Mouse (Mus musculus) macrophage (primary cell): Measurements from ENCODE around the gene Crls1. TPM values are rescaled to one million over a fixed set of nuclear protein-coding genes. Genes with fewer than 3 reads are reported as not detected.

Source experiments
- H3K27ac ChIP-seq: fragments of 350-480 bp; formaldehyde crosslinking; 2 replicates; pipeline ENCODE4 v1.9.0; 2021
- H3K36me3 ChIP-seq: fragments of 350-480 bp; formaldehyde crosslinking; 2 replicates; pipeline ENCODE4 v1.9.0; 2021; ENCODE audit errors: inconsistent target
- H3K4me3 ChIP-seq: fragments of 350-480 bp; formaldehyde crosslinking; 2 replicates; pipeline ENCODE4 v1.9.0; 2021; ENCODE audit errors: inconsistent target
- H3K79me2 ChIP-seq: fragments of 350-480 bp; formaldehyde crosslinking; 2 replicates; pipeline ENCODE4 v1.9.0; 2021; ENCODE audit errors: inconsistent target
- WGBS: methylation state at CpG from one replicate; pipeline ENCODE4 v1.1.7; 2026; ENCODE audit warnings: inconsistent platforms; ENCODE audit not compliant: missing documents; 5-methylcytosine and 5-hydroxymethylcytosine counted together
- polyA plus RNA-seq: library from polyadenylated mRNA; stranded (reverse); fragments of 250-400 nt; gene quantifications from 3 replicates; pipeline ENCODE4 v1.2.4, GENCODE M21; 2018; ENCODE audit warnings: inconsistent platforms

Crls1 gene
- polyA plus RNA-seq, 1 experiment from 2014 or later, result 20.4 TPM

DNA sequence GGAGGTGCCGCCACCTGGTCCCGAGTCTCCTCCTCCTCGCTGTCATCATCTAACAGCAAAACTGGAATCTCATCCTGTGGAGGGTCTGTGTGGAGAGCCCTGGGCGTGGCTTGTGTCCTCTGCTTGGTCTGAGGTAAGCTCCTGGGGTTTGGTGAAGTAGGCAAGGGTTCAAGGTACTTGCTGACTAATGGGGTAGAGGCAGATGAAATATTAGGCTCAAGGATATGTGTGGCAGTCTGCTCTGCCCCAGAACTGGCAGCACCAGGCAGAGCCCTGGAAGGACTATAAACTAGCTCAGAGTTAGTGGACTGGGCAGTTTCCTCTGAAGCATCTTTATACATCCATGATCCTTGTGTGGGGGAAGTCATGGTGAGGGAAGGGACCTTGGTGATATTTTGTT is 23.8 kb downstream of the Crls1 start:
- H3K27ac ChIP-seq, result no peak overlapping the region
- no peak overlapping the region for H3K4me3 ChIP-seq

DNA sequence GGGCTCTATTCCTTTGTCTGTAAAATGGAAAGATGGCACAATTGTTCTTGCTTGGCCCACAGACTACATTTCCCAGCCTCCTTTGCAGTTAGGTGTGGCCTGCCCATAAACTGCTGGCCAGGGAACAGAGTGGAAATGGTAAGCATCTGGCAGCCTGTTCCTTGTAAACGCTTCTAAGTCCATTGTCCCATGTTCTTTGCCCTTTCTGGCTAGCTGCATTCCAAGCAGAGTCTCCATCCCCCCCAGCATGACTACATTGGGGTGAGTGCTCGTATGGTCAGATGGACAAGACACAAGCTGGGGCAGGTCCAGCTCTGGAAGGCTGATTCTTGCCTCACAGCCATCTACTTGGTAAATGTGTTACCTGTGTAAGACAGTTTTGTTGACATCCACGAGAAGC is 25.2 kb downstream of the Crls1 start:
- 91% methylated on average over 3 of the region's 3 CpGs for WGBS
- Histone ChIP-seq H3K4me3 (no peak overlapping the region), H3K36me3 (0 out of 2 replicates have a peak, but pooled peaks cover 5% of the 10 kb centered on the region), H3K27ac (no peak overlapping the region), H3K79me2 (no peaks in the 10 kb centered on the region)

More for the DNA sequence above, 23.8 kb downstream of the Crls1 start:
- 98% methylated on average over 4 of the region's 4 CpGs for WGBS
- Histone ChIP-seq H3K36me3 (peaks cover 16% of the 10 kb centered on the region), H3K79me2 (no peaks in the 10 kb centered on the region)

DNA sequence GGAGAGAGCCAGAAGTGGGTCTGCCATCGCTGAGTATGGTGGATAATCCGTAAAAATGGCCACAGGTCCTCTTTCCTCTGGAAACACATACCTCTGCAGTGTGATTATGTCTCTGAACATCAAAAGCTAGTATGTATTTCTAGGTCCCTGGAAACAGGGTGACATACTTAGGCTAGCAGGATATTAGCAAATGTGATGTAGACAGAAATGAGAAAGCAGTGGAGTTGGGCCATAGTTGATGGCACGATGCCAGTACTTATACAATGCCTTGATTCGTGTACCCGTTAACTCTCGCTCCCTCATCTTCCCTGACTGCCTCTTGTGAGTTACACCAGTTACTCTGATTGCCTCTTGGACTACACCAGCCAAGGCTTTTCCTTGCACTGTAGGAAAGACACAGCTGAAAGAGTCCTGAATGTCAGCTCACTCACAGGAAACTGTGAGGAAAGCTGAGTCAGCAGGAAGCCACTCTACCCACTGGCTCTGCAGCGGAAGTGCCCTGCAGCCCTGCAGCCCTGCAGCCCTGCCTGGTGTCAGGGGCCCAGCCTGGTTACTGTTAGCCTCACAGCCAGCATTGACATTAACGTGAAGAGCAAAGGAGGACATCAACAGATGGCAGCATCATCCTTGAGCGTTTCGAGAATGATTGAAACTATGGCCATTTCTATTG is 27.3 kb downstream of the Crls1 start:
- peak overlapping the region; percentile 46 for H3K27ac ChIP-seq
- H3K79me2 ChIP-seq, result no peaks in the 10 kb centered on the region
- no peaks in the 10 kb centered on the region for H3K36me3 ChIP-seq
- 39% methylated on average over 10 of the region's 10 CpGs for WGBS
- H3K4me3 ChIP-seq, result no peak overlapping the region

DNA sequence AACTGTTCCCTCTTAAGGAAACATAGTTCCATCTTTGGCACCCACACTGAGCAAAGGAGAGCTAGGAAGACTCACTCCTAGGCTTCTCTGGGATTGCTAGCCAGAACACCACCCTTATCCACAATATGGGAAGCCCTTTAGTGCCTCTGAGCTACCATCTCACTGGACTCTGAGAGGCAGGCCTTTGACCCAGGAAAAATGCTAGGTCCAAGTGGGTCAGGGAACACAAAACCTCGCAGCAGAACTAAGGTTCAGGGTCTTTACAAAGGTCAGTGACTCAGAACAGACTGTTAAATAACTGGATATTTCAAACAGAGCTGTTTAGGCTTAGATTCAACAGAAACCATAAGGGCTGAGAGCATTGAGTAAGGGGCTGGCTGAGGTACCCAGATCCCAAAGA is 30.5 kb downstream of the Crls1 start:
- no peaks in the 10 kb centered on the region for H3K36me3 ChIP-seq
- H3K79me2 ChIP-seq, result no peaks in the 10 kb centered on the region
- no peak overlapping the region for H3K4me3 ChIP-seq
- WGBS, result 90% methylated on average over 1 of the region's 1 CpGs
- no peak overlapping the region for H3K27ac ChIP-seq

DNA sequence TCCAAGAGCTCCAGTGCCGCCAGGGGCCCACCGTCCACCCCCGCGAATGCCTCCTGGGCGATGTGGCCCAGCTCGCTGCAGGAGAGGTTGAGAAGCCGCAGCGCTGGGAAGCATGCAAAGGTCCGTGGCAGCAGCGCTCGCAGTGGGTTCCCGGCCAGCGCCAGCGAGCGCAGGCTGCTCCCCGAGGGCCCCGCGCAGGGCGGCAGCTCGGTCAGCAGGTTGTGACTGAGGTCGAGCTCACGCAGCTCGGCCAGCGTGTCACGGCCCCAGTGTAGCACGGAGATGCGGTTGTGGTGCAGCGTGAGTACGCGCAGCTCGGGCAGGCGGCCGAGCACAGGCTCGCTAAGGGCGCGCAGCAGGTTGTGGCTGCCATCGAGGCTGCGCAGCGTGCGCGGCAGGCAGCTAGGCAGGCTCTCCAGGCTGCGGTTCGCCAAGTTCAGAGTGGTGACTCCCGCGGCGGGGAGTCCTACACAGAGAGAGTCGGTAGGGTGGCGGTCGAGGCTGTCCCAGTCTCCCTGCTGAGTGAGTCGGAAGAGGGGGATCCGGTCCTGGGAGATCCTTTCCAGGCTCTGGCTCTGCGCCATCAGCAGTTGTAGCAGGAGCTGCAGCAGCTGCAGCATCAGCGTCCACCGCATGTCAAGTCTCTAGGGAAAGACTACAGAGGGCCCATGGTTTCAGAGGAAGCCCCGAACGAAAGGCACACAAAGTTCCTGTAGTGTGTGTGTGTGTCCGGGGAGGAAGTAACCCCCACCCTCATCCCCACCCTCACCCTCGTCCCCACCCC is 33.0 kb downstream of the Crls1 start:
- H3K4me3 ChIP-seq, result no peak overlapping the region
- no peak overlapping the region for H3K27ac ChIP-seq
- 1% methylated on average over 58 of the region's 58 CpGs for WGBS
- H3K79me2 ChIP-seq, result no peaks in the 10 kb centered on the region
- H3K36me3 ChIP-seq, result no peaks in the 10 kb centered on the region

DNA sequence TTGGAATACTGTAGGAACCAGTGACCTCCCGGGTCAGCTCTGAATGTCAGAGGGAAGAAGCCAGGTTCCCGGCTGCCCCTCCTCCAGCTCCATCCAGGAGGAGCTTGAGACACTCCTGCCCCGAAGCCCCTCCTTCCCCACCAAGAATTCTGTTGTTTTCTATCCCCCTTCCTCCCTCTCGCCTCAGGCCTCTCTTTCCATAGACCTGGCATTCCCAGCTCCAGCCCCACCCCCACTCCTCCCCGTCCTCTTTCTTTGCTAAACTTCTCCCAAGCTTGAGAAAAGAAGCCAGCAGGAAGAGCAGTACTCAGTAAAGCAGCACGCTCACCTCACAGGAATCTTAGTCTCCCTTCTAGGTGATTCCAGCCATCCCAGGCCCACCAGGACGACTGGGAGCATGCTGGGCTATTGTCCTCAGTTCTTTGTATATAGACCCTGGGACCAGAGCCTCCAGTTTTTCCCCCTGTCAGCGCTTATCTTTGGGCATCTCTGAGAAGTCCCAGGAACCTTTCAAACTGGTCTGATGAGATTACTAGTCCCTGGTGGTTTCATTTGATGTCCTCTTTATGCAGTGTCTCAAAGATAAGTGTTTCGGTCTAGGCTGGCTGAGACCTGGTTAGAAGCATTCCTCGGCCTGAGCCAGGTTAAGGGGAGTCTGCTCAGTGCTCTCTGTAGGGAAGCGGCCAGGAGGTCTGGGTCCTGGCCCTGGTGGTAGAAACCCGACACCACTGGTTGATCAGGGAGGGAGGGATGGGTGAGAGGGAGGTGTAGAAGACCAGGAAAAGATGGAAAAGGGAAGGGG is 34.6 kb downstream of the Crls1 start, which contains the start of gene Lrrn4:
TSS of gene Lrrn4 (minus strand) at position 48 of the 802 bp plus-strand sequence.
- WGBS, result 80% methylated on average over 12 of the region's 12 CpGs
- H3K36me3 ChIP-seq, result no peaks in the 10 kb centered on the region
- H3K79me2 ChIP-seq, result no peaks in the 10 kb centered on the region
- H3K27ac ChIP-seq, result no peak within 1 kb of the TSS
- no peak within 1 kb of the TSS for H3K4me3 ChIP-seq

DNA sequence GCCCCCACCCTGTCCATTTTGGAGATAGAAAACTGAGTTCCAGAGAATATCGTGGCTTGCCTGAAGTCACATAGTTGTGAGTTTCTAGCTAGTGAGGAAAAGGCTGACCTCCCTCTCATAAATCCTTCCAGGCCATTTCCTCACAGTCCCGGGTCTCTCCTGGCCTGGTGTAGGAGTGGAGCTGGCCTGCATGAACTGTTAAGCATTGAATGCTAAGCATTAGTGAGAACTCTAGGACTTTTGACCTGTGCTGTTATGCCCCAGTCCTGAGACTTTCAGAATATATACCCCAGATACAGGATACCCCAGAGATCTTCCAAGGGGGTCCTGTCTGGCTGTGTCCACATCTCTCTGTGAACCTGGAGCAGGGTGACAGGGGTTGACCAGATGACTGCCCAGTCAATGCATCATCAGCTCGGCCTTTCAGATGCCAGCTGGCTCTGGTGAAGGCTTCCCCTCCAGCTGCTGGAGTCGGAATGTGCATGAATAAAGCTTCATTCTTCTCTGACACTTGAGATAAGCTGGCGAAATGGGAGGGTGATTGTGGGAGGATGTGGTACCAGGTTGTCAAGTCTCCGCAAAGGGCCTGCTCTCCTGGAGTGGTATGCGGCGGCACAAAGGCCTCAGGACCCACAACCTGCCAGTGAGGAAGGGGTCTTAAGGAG is 38.0 kb downstream of the Crls1 start:
- Histone ChIP-seq H3K4me3 (no peak overlapping the region), H3K79me2 (no peaks in the 10 kb centered on the region), H3K27ac (no peak overlapping the region), H3K36me3 (no peaks in the 10 kb centered on the region)
- WGBS, result 89% methylated on average over 8 of the region's 8 CpGs

DNA sequence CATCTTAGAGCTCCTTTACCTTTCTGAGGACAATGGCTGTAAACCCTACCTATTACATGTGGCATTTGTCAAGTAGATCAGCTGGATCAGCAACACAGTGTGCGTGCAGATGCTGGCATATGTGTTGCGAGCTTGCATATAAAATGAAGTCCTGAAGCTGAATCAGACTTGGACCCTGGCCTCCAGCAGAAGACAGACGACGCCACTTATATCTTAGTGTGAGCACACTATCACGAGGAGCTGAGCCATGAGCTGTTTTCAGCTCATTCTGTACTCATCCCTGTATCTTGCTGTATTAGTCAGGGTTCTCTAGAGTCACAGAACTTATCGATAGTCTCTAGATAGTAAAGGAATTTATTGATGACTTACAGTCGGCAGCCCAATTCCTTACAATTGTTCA is 38.8 kb downstream of the Crls1 start:
- H3K27ac ChIP-seq, result no peak overlapping the region
- H3K79me2 ChIP-seq, result no peaks in the 10 kb centered on the region
- 89% methylated on average over 5 of the region's 7 CpGs for WGBS
- H3K36me3 ChIP-seq, result no peaks in the 10 kb centered on the region
- no peak overlapping the region for H3K4me3 ChIP-seq

DNA sequence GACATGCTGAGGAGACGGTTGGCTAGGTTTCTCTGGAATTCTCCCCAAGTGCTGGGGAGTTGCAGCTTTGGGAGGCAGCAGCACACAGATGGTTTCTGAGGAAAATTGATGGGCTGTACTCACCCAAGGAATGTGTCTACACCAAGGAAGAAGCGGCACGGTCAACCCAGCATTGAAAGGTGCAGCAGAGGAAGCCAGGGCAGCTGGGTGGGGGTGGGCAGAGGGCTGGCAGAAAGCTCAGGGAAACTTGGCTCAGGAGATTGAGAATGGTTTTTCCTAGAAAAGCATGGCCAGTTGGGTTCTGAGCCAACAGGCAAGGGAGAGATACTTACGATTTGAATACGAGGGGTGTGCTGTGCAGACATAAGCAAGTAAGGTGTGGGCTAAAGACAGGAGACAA is 47.4 kb downstream of the Crls1 start:
- Histone ChIP-seq H3K4me3 (no peak overlapping the region), H3K79me2 (no peaks in the 10 kb centered on the region), H3K36me3 (no peaks in the 10 kb centered on the region), H3K27ac (no peak overlapping the region)
- WGBS, result 92% methylated on average over 5 of the region's 5 CpGs

DNA sequence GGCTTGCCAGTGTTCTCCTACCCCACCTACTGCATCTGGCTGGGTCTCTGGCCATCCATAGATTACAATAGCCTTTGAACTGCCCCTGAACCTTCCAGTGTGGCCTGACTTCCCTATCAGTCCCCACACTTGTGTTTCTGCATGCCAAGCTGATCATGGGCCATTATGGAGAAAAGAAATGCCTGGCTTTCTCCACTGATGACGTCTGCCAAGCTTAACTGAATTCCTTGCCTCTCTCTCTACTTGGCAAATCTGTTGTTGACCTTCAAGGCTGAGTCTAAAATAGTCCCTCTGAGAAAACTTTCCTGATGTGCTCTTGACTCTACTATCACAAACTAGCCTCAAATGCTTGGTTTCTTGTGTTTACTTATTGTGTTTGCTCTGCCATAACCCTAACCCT is 51.7 kb downstream of the Crls1 start:
- H3K79me2 ChIP-seq, result no peaks in the 10 kb centered on the region
- 50% methylated on average over 1 of the region's 1 CpGs for WGBS
- H3K36me3 ChIP-seq, result no peaks in the 10 kb centered on the region
- no peak overlapping the region for H3K27ac ChIP-seq
- H3K4me3 ChIP-seq, result no peak overlapping the region

DNA sequence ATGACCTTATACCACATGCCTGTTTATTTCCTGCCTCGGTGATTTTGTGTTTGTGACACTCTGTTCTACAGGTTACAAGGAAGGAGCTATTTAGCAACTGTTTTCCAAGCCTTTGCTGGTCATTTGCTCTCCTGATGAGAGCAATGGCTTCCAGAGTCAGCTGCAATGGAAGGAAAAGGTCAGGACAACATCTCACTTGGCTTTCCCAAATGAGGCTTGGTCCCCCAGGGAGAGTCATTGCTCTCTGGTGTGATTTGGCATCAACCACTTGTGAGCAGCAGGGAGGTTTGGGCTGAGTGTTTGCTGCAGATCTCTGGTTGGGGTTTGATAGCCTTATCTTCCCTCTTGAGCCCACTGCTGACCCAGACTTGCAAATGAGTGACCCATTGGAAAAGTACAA is 54.1 kb downstream of the Crls1 start:
- H3K36me3 ChIP-seq, result no peaks in the 10 kb centered on the region
- 25% methylated on average over 1 of the region's 1 CpGs for WGBS
- H3K79me2 ChIP-seq, result no peaks in the 10 kb centered on the region
- H3K4me3 ChIP-seq, result no peak overlapping the region
- no peak overlapping the region for H3K27ac ChIP-seq

DNA sequence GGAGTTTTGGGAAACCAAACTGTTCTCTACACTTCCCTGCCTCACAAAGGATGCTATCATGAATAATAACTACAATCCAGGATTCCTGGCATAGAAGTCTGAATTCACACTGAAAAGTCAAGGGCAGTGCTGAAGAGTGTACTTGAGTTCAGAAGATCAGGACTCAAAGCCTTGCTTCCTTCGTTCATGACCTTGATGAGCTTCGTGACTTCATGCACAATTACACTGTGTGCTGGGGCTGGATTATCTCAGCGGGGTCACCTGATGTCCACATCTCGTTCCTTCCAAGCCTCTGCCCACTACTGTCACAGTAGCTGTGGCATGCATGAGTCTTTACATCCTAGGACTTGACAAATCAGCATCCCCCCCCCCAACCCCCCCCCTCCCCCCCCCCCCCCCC is 55.2 kb downstream of the Crls1 start:
- Histone ChIP-seq H3K36me3 (no peaks in the 10 kb centered on the region), H3K79me2 (no peaks in the 10 kb centered on the region), H3K27ac (no peak overlapping the region), H3K4me3 (no peak overlapping the region)
- WGBS, result 84% methylated on average over 4 of the region's 4 CpGs

DNA sequence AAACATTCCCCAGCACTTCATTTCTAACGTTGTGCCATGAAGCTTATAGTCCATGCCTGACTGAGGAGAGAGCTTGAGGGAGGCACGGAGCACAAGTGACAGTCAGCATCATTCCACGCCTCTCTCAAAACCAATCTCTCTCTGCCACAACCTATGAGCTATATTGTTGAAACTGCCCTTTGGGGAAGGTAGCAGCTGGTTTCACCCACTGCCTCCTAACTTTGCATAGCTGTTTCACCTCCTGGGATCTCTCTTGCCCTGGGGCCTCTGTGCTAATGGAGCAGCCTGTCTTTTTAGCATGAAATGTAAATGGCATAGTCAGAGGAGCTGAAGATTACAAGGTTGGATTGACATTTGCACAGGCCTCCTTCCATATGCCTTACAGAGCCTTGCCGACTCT is 55.6 kb downstream of the Crls1 start:
- no peak overlapping the region for H3K4me3 ChIP-seq
- 74% methylated on average over 4 of the region's 4 CpGs for WGBS
- H3K27ac ChIP-seq, result no peak overlapping the region
- H3K36me3 ChIP-seq, result no peaks in the 10 kb centered on the region
- H3K79me2 ChIP-seq, result no peaks in the 10 kb centered on the region

DNA sequence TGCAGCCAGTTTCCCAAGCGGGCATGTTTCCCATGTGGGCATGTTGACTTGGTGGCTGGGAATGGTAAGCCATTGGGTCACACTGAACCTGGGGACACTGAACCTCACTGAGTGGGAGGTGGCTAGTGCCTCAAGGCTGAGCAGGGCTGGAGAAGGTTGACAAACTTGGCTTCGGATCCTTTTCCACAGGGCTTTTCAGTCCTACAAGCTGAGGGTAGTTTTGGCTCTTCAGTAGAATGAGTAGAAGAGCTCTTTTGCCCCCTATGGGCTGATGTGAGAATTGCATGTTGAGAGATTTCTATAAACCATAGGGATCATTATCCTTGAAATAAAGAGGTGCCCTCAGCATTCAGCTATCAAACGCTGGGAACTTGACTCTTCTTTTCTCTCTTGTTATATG is 57.0 kb downstream of the Crls1 start:
- 50% methylated on average over 2 of the region's 3 CpGs for WGBS
- no peak overlapping the region for H3K27ac ChIP-seq
- H3K79me2 ChIP-seq, result no peaks in the 10 kb centered on the region
- no peaks in the 10 kb centered on the region for H3K36me3 ChIP-seq
- H3K4me3 ChIP-seq, result no peak overlapping the region
